Mouse (Mus musculus) left cerebral cortex, postnatal 14 days (tissue): ENCODE measurements at regions not wholly inside any gene's neighbourhood (a gene's known extent, or its start where the extent isn't known, plus 50 kb on each side); places are given as distances from the start of the nearest gene placed in this dataset.

Experiments used
- DNase-seq, 2 experiments: peaks; one replicate each; pipeline ENCODE4 v3.0.0; 2021 to 2022; ENCODE audit warnings: low spot score in 2 of 2, mixed read lengths in 1 of 2
- intact Hi-C: fragments of 180-260 bp; cut with DNase I; formaldehyde crosslinking; loops from one replicate; pipeline ENCODE4 v1.15.1; 2025

- no peak for DNase-seq
Observed at GRCm38 (mm10) chr1:103762044-103762663, 1006.2 kb upstream of the Cdh20 start.

GRCm38 (mm10) chr1:103762745-103763144 lies 1005.6 kb upstream of the Cdh20 start:
- peak; percentile 3 to 12 for DNase-seq
- intact Hi-C loops, result no loop called here

More at GRCm38 (mm10) chr1:103762044-103762663, 1006.2 kb upstream of the Cdh20 start:
- intact Hi-C loops, result no loop called here

DNA sequence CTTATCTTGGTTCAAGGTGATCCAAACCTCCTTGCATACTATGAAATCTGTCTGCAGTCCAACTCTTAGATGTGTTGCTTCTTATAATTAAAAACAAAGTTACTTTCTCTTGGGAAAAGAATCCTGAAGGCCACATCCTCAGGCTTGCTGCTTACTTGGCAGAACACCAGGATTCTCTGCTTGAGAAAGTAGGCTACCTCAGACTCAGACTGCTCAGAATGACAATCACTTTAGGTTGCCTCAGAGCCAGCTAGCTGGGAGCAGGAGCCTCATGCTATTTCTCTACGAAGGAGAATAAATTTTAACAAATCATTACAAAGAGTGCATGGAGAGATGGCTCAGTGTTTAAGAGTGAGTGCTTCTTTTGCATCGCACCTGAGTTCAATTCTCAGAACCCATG lies 1001.0 kb upstream of the Cdh20 start:
- peak; percentile 16 to 27 for DNase-seq

DNA sequence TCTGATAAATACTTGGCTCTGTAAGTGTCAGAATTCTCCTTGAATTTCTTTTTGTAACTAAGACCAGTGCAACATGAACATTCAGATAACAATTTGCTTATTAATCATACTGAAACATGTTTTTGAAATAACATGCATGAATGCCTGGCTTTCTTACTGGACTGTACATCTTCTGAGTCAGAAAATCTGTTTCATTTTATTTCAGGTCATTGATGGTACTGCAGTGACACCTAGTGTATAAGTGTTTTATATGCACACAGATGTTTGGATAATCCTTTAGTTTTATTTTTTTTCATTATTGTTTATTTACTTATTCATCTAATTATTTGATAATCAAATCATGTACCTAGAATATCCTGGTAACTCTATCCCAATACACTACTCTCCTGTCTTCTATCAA lies 983.6 kb upstream of the Cdh20 start:
- DNase-seq, result peak in 1 of 2 experiments; percentile 24
- intact Hi-C loops, result no loop called here

More for the DNA sequence above, 1001.0 kb upstream of the Cdh20 start:
- intact Hi-C loops, result no loop called here

GRCm38 (mm10) chr1:103796337-103796736 lies 972.0 kb upstream of the Cdh20 start:
- intact Hi-C loops, result loop anchor here (2.0 kb wide), 1 partner anchor 1182 kb away; no protein-coding TSS in a partner anchor
- peak in 1 of 2 experiments; percentile 8 for DNase-seq

DNA sequence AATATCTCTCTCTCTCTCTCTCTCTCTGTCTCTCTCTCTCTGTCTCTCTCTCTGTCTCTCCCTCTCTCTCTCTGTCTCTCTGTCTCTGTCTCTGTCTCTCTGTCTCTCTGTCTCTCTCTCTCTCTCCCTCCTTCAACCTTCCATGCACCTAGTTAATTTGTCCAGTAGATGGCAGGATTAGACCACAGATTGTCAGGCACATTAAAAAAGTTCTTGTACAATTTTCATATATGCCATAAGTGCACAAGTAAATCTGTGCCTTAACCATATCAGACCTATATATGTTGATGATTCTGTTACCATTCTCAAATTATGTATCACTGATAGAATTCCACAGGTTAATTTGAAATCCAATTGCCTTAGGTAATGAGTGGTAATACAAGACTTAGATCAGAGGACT lies 969.0 kb upstream of the Cdh20 start:
- intact Hi-C loops, result no loop called here
- peak; percentile 43 to 46 for DNase-seq

DNA sequence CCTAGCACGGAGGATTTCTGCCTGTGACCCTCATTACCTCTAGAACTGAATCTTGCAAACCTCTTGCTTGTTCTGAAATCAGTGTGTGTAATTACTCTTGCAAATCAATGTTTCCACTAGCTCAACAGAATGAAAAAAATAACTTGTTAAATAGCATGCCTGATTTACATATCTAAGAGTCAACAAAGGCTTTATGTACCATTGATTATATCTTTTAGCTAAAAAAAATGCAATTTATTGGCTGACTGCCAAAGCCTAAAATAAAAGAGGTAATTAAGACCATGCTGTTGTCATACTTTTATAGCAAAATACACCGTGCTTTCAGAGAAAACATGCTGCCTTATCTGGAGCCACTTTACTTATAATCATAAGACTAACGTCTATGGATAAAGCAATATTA lies 950.4 kb upstream of the Cdh20 start:
- intact Hi-C loops, result no loop called here
- DNase-seq, result no peak
